Mouse (Mus musculus): ENCODE measurements around the gene Fancc. TPM values are rescaled to one million over a fixed set of nuclear protein-coding genes. Genes with fewer than 3 reads are reported as not detected.
A peak's percentile ranks its signal among the peaks of the same experiment; 100 is the strongest.

Fancc gene
- polyA plus RNA-seq, 1 experiment from 2014 or later = 13.7 TPM

- ATAC-seq = no peak
- peaks cover 23% of the 10 kb centered on the region for H3K4me1 ChIP-seq
- no peak overlapping the region for H3K4me3 ChIP-seq
- H3K27ac ChIP-seq = no peak overlapping the region
- H3K27me3 ChIP-seq = no peaks in the 10 kb centered on the region
- WGBS = 94% methylated on average over 4 of the region's 4 CpGs
- no peak overlapping the region for H3K4me2 ChIP-seq
- no peaks in the 10 kb centered on the region for H3K36me3 ChIP-seq (ENCODE audit: poor library complexity, severe bottlenecking)
- H3K9ac ChIP-seq = no peak overlapping the region
- H3K9me3 ChIP-seq (replicated peaks) = no peaks in the 10 kb centered on the region
Measured at GRCm38 (mm10) chr13:63339946-63340345, 157.1 kb downstream of the Fancc start.

- no peak overlapping the region for H3K27ac ChIP-seq
Measured at GRCm38 (mm10) chr13:63337239-63337960, 159.7 kb downstream of the Fancc start.

GRCm38 (mm10) chr13:63336335-63336734 lies 160.7 kb downstream of the Fancc start:
- Histone ChIP-seq H3K27ac (peak overlapping the region; percentile 45), H3K4me2 (no peak overlapping the region), H3K4me3 (no peak overlapping the region), H3K9ac (no peak overlapping the region), H3K9me3 (replicated peaks) (no peaks in the 10 kb centered on the region), H3K27me3 (no peaks in the 10 kb centered on the region), H3K36me3 (ENCODE audit: poor library complexity, severe bottlenecking) (no peaks in the 10 kb centered on the region), H3K4me1 (peaks cover 23% of the 10 kb centered on the region)
- 9% methylated on average over 7 of the region's 7 CpGs for WGBS
- ATAC-seq = peak; percentile 94

More at GRCm38 (mm10) chr13:63337239-63337960, 159.7 kb downstream of the Fancc start:
- Histone ChIP-seq H3K9me3 (replicated peaks) (no peaks in the 10 kb centered on the region), H3K4me3 (no peak overlapping the region), H3K9ac (no peak overlapping the region), H3K4me1 (peaks cover 23% of the 10 kb centered on the region), H3K27me3 (no peaks in the 10 kb centered on the region), H3K36me3 (ENCODE audit: poor library complexity, severe bottlenecking) (no peaks in the 10 kb centered on the region), H3K4me2 (no peak overlapping the region)
- WGBS = 43% methylated on average over 8 of the region's 8 CpGs
- peak; percentile 28; the same call in 1 of the 2 replicates for ATAC-seq

- peaks cover 25% of the 10 kb centered on the region for H3K4me1 ChIP-seq
- no peaks in the 10 kb centered on the region for H3K9me3 ChIP-seq (replicated peaks)
- H3K27ac ChIP-seq = peak overlapping the region; percentile 45
- H3K36me3 ChIP-seq (ENCODE audit: poor library complexity, severe bottlenecking) = no peaks in the 10 kb centered on the region
- no peak overlapping the region for H3K9ac ChIP-seq
- ATAC-seq = peak; percentile 23; the same call in 1 of the 2 replicates
- H3K4me3 ChIP-seq = no peak overlapping the region
- no peaks in the 10 kb centered on the region for H3K27me3 ChIP-seq
- WGBS = 64% methylated on average over 4 of the region's 4 CpGs
- H3K4me2 ChIP-seq = no peak overlapping the region
Measured at GRCm38 (mm10) chr13:63335421-63336134, 161.5 kb downstream of the Fancc start.

GRCm38 (mm10) chr13:63332576-63333300 lies 164.3 kb downstream of the Fancc start:
- H3K4me3 ChIP-seq = no peak overlapping the region
- no peak for ATAC-seq
- H3K9me3 ChIP-seq (replicated peaks) = no peaks in the 10 kb centered on the region
- no peak overlapping the region for H3K4me2 ChIP-seq
- 43% methylated on average over 4 of the region's 4 CpGs for WGBS
- H3K27ac ChIP-seq = no peak overlapping the region
- H3K9ac ChIP-seq = no peak overlapping the region
- H3K4me1 ChIP-seq = peaks cover 36% of the 10 kb centered on the region
- no peaks in the 10 kb centered on the region for H3K36me3 ChIP-seq (ENCODE audit: poor library complexity, severe bottlenecking)
- H3K27me3 ChIP-seq = peaks cover 3% of the 10 kb centered on the region; the same call in 1 of the 2 replicates

GRCm38 (mm10) chr13:63331379-63331778 lies 165.7 kb downstream of the Fancc start:
- 41% methylated on average over 4 of the region's 4 CpGs for WGBS
- Histone ChIP-seq H3K9me3 (replicated peaks) (no peaks in the 10 kb centered on the region), H3K4me2 (no peak overlapping the region), H3K4me1 (peaks cover 22% of the 10 kb centered on the region), H3K36me3 (ENCODE audit: poor library complexity, severe bottlenecking) (no peaks in the 10 kb centered on the region), H3K9ac (no peak overlapping the region), H3K27ac (no peak overlapping the region), H3K27me3 (peaks cover 3% of the 10 kb centered on the region; the same call in 1 of the 2 replicates), H3K4me3 (no peak overlapping the region)
- ATAC-seq = no peak

GRCm38 (mm10) chr13:63330236-63330860 lies 166.7 kb downstream of the Fancc start:
- H3K9ac ChIP-seq = no peak overlapping the region
- no peak overlapping the region for H3K4me3 ChIP-seq
- 6% methylated on average over 9 of the region's 9 CpGs for WGBS
- peak overlapping the region; percentile 11; the same call in 1 of the 2 replicates for H3K4me2 ChIP-seq
- H3K36me3 ChIP-seq (ENCODE audit: poor library complexity, severe bottlenecking) = no peaks in the 10 kb centered on the region
- peaks cover 13% of the 10 kb centered on the region for H3K4me1 ChIP-seq
- H3K27me3 ChIP-seq = peaks cover 3% of the 10 kb centered on the region; the same call in 1 of the 2 replicates
- H3K27ac ChIP-seq = no peak overlapping the region
- no peaks in the 10 kb centered on the region for H3K9me3 ChIP-seq (replicated peaks)
- no peak; the same call in none of the 2 replicates for ATAC-seq

GRCm38 (mm10) chr13:63326015-63326414 lies 171.1 kb downstream of the Fancc start:
- Histone ChIP-seq H3K27me3 (peaks cover 3% of the 10 kb centered on the region; the same call in 1 of the 2 replicates), H3K4me3 (no peak overlapping the region), H3K36me3 (ENCODE audit: poor library complexity, severe bottlenecking) (no peaks in the 10 kb centered on the region), H3K4me2 (no peak overlapping the region), H3K27ac (no peak overlapping the region), H3K9ac (no peak overlapping the region), H3K4me1 (peaks cover 13% of the 10 kb centered on the region), H3K9me3 (replicated peaks) (no peaks in the 10 kb centered on the region)
- 86% methylated on average over 2 of the region's 2 CpGs for WGBS
- no peak for ATAC-seq

GRCm38 (mm10) chr13:63324978-63325848 lies 171.9 kb downstream of the Fancc start:
- no peak overlapping the region for H3K4me3 ChIP-seq
- ATAC-seq = no peak
- H3K9me3 ChIP-seq (replicated peaks) = no peaks in the 10 kb centered on the region
- no peaks in the 10 kb centered on the region for H3K36me3 ChIP-seq (ENCODE audit: poor library complexity, severe bottlenecking)
- 84% methylated on average over 10 of the region's 10 CpGs for WGBS
- H3K27ac ChIP-seq = no peak overlapping the region
- no peak overlapping the region for H3K9ac ChIP-seq
- peaks cover 3% of the 10 kb centered on the region; the same call in 1 of the 2 replicates for H3K27me3 ChIP-seq
- peaks cover 7% of the 10 kb centered on the region for H3K4me1 ChIP-seq
- H3K4me2 ChIP-seq = no peak overlapping the region

- Histone ChIP-seq H3K36me3 (ENCODE audit: poor library complexity, severe bottlenecking) (no peaks in the 10 kb centered on the region), H3K4me1 (no peaks in the 10 kb centered on the region), H3K9ac (no peak overlapping the region), H3K27me3 (peaks cover 3% of the 10 kb centered on the region; the same call in 1 of the 2 replicates), H3K4me2 (no peak overlapping the region), H3K4me3 (no peak overlapping the region), H3K9me3 (replicated peaks) (no peaks in the 10 kb centered on the region), H3K27ac (no peak overlapping the region)
- WGBS = 77% methylated on average over 3 of the region's 3 CpGs
- no peak for ATAC-seq
Measured at GRCm38 (mm10) chr13:63324311-63324710, 172.8 kb downstream of the Fancc start.

Measured in forebrain, embryonic 13.5 days (tissue).